Mouse (Mus musculus) left cerebral cortex, postnatal 14 days (tissue): ENCODE measurements around the gene Sorbs1. TPM values are rescaled to one million over a fixed set of nuclear protein-coding genes. Genes with fewer than 3 reads are reported as not detected.

Source experiments
- DNase-seq, 2 experiments: peaks; one replicate each; pipeline ENCODE4 v3.0.0; 2021 to 2022; ENCODE audit warnings: low spot score in 2 of 2, mixed read lengths in 1 of 2
- intact Hi-C: fragments of 180-260 bp; cut with DNase I; formaldehyde crosslinking; loops from one replicate; pipeline ENCODE4 v1.15.1; 2025
- total RNA-seq, 2 experiments: library from RNA; stranded (reverse); gene quantifications; 2 replicates each; pipeline ENCODE4 v1.2.3; 2021

Gene Sorbs1
- total RNA-seq, 2 experiments from 2014 or later = 108 to 126 TPM

GRCm38 (mm10) chr19:40490765-40491164 lies 22.8 kb downstream of the Sorbs1 start:
- DNase-seq = no peak
- intact Hi-C loops = no loop called here

- intact Hi-C loops = no loop called here
- no peak for DNase-seq
Measured at GRCm38 (mm10) chr19:40489633-40490032, 23.9 kb downstream of the Sorbs1 start.

DNA sequence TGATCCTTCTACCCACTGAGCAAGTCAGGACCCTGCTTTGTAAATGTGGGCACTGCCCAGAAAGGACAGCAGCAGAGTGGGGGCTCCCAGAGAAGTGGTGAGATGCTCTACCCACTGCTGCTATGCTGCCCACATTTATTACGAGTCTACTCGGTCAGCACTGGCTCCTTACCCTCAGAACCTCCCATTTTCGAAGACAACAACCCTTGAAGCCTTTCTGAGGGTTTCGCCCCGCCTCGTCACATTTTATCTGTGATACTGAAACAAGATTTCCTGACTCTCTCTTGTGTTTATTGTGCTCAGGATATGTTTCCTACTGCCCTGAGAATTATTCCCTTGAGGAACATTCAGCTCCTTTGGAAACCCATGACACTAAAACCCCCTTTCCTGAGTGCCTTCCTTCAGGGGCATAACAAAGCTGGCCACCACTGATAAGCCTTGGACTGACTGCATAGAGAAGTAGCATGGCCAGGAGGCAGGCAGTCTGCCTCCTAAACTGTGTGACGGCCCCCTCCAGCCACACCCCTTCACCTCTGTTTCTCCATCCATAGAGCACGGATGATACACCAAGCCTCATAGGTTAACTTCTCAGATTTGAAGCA lies 24.6 kb downstream of the Sorbs1 start:
- DNase-seq = no peak
- intact Hi-C loops = no loop called here

- intact Hi-C loops = no loop called here
Measured at GRCm38 (mm10) chr19:40487561-40487960, 26.0 kb downstream of the Sorbs1 start.

GRCm38 (mm10) chr19:40481115-40481514 lies 32.5 kb downstream of the Sorbs1 start:
- no peak for DNase-seq
- intact Hi-C loops = no loop called here

More at GRCm38 (mm10) chr19:40487561-40487960, 26.0 kb downstream of the Sorbs1 start:
- DNase-seq = no peak

DNA sequence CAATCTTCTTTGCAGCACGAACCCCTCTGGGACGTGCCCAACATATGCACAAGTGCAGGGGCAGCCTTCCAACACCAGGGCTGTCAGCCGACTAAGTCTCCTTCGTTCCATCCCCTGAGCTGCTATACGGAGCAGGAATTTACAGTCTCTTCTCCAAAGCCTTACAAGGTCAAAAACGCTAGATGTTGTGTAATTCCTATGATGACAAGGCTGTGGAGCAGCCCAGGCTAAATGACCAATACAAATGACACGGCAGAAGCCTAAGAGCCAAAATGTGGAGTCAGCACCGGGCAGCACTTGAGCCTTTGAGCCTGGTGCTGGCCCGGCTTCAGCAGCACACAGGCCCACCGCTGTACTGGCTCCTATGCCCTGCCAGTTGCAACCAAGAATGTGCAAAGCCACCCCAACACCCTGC lies 35.4 kb downstream of the Sorbs1 start:
- intact Hi-C loops = no loop called here
- no peak for DNase-seq

GRCm38 (mm10) chr19:40477445-40477941 lies 36.1 kb downstream of the Sorbs1 start:
- intact Hi-C loops = no loop called here
- DNase-seq = no peak

DNA sequence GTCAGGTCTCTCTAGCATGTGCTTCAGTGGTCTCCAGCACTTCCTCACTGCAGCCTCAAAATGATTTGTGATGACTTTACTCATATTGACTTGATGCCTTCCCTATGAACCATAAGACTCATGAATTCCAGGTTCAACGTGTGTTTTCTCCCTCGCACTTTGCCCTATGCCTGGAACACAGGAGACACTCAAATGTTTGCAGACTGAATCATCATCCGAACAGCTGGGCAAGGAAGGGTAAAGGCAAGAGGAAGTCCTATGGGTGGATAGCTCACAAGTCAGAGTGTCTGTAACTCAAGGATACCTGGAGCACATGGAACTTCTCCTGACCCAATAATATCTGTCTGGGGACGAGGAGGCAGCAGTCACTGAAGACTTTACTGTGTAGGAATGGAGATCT lies 37.1 kb downstream of the Sorbs1 start:
- no peak for DNase-seq
- intact Hi-C loops = no loop called here

- DNase-seq = peak; percentile 75 to 86
- intact Hi-C loops = loop anchor here (5.0 kb wide), 1 partner anchor 41 kb away; the partner anchor contains the start of gene Sorbs1
Measured at GRCm38 (mm10) chr19:40471526-40472245, 41.9 kb downstream of the Sorbs1 start.

- DNase-seq = peak; percentile 30 to 70
- intact Hi-C loops = loop anchor here (5.0 kb wide), 2 partner anchors 37 to 43 kb away; partner anchors contain the start of gene Sorbs1
Measured at GRCm38 (mm10) chr19:40469792-40470191, 43.8 kb downstream of the Sorbs1 start.

DNA sequence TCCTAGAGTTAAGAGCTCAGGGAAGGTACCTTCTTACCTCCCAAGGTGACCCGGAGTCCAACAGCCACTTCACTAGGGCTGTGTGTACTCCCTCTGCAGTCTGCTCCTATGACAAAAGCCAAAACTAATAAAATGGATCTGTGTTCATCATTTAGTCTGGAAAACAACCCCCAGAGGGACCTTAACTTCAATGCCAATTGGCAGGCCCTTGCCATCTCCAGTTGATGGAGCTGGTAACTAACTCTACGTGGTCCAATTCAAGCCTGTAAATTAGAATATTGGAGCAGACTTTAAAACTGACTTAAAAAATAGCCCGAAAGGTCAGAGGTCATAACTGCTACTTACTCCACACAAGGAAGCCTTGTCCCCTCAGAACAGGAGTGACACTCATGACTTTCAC lies 45.3 kb downstream of the Sorbs1 start:
- intact Hi-C loops = loop anchor here (5.0 kb wide), 1 partner anchor 36 kb away; no protein-coding TSS in a partner anchor
- no peak for DNase-seq

DNA sequence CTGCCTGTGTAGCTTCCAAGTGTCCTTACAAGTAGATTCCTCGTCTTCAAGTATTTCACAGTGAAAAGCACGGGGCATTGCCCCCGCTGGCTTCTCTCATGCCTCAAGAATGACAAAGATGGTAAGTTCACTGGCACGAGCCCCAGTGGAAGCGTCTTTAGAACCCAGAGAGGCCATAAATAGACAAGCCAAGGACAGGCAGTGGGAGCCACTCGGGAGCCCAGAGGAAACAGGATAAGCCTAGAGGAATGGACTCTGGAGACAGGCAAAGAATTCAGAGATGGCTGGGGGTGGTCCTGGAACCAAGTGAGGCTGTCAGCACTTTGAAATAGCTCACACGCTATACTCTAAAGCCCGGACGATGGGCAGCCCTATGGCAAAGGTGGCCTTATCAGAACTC lies 45.8 kb downstream of the Sorbs1 start:
- no peak for DNase-seq
- intact Hi-C loops = loop anchor here (5.0 kb wide), 1 partner anchor 36 kb away; no protein-coding TSS in a partner anchor

DNA sequence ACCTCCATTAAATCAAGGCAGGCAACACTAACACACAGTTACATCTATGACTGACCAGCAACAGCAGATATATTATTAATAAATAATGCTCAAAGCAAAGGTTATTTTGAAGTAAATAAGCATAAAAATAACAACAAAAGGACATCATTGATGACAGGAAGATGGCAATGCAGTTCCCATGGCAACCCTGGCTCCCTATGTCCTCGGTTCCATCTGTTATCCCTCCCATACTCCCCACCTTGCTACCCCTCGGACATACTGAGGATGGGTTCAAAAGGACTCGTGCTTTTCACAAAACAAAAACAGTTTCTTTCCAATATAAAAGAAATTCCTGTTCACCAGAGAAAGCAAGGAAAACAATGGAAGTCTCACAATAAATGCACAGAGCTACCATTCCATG lies 48.2 kb downstream of the Sorbs1 start:
- intact Hi-C loops = loop anchor here (5.0 kb wide), 1 partner anchor 33 kb away; no protein-coding TSS in a partner anchor
- no peak for DNase-seq

DNA sequence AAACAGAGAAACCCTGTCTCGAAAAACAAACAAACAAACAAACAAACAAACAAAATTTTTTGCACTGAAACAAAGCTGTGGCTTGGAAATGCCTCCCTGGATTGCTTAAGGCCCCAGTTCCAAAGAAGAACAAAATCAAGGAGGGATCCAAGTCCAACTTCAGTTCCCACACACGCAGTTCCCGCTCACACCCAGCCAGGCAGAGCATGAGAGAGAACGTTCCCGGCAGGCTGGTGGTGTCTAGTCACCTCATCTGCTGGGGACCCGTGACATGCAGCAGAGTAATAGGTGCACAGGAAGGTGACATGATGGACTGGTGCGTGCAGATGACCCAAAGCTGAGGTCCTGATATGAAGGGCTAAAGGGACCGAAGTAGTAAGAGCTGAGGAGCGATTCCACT lies 49.2 kb downstream of the Sorbs1 start:
- intact Hi-C loops = no loop called here
- no peak for DNase-seq

DNA sequence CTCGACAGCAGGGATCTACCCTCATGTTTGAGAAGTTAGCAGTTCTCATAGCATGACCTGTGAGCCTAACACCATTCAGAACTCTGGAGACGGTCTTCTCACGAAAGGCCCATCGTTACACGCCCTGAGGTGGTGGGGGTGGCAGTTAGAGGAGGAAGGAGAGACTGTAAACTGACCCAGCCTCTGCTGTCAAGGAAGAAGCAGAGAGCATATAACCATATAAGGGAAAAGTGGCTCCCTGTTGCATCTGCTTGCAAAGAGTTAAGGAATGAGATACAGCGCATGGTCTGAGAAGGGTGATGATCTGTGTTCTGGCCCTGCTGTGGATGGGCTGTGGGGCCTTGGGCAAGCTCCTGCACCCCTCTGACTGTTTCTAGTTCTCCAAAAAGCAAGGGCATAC lies 50.7 kb downstream of the Sorbs1 start:
- no peak for DNase-seq

DNA sequence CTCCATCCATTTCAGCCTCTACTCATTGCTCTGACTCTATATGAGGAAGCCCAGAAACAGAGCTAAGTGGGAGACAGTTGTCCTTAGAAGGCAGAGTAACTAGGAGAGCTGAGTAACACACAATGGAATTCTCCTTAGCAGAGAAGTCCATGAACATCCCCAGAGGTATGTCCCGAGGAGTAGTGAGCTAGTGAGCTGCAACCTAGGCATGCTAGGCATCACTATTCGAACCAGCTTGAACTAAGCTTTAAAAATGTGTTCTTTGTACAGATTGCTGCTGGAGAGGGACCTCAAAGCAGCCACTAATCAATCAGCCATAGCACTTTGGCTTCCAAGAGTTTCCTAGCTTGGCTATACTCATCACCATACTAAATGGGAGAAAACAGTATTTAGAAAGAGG lies 51.1 kb downstream of the Sorbs1 start:
- intact Hi-C loops = no loop called here
- DNase-seq = no peak

More for the DNA sequence above, 50.7 kb downstream of the Sorbs1 start:
- intact Hi-C loops = no loop called here

DNA sequence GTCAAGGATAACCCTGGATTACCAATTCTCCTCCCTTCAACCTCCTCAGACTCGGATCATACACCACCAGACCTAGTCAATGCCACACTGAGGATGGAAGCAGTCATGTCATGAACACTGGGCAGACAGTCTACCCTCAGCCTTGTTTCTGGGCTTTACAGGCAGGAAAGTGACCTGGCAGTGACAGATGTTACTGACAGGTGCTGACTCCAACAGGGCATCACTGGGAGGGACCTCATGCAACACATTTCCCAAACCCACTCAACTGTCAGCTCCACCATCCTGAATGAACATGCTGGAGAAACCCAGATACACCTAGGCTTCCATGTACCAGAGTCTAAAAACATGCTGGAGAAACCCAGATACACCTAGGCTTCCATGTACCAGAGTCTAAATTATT lies 51.9 kb downstream of the Sorbs1 start:
- DNase-seq = no peak
- intact Hi-C loops = no loop called here

DNA sequence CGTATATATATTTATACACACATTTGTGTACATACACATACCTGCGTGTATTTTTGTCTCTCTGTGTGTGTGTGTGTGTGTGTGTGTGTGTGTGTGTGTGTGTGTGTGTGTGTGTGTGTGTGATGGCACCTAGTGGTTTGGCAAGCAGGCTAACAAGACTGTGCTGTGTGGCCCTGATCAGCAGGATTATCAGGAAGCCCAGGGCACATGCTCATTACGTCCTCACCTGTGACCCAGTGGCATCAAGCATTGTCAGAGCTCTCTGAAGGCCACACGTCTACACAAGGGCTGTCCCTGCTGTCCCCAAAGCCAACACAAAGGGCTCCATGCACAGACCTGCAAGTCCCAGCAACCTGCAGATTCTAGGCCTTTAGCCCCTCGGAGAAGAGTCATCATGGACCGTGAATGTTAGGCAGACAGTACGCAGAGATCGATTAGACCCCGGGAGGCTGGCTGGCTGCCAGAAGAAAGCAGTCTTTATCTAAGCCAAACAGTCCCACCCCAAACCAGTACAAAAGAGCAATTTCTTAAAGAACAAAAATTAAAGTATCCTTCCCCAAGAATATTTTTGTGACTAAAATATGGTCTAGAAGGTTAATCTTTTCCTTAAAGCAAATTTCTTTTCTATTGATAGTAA lies 52.6 kb downstream of the Sorbs1 start:
- intact Hi-C loops = no loop called here

DNA sequence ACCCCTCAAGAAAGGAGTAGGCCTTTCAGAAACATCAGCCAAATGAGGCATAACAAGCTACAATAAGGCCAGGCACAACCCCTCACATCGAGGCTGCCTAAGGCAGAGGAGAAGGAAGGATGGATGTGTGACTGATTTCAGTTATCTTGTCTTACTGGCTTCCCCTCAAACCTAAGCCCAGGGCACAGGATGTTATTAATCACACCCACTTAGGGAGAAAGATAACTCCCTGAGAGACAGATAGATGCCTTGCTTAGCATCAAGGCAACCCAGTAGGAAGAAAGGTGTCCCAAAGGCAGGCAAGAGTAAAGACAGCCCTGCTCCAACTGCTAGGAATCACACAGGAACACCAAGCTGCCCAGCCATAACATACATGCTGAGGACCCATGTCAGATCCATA lies 54.2 kb downstream of the Sorbs1 start:
- intact Hi-C loops = no loop called here
- no peak for DNase-seq

More for the DNA sequence above, 52.6 kb downstream of the Sorbs1 start:
- DNase-seq = no peak

DNA sequence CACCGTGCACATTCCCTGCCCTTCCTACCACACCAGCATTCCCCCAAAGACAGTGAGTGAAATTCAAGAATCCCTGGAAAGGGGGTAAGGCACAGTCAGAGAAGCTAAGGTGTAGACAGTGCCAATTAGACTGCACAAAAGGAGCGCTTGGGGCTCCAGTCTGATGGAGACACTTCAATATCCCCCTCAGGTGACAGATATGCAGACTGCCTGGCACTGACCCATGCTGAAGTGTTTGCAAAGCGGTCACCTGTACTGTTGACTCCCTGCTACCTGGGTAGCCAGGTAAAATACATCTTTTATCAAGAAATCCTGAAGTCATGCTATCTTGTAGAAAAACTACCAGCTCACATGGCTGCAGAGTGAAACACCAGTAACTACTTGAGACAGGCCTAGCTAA lies 54.8 kb downstream of the Sorbs1 start:
- intact Hi-C loops = no loop called here
- DNase-seq = no peak
